Mouse (Mus musculus): ENCODE results near the gene Gm11214.

DNA sequence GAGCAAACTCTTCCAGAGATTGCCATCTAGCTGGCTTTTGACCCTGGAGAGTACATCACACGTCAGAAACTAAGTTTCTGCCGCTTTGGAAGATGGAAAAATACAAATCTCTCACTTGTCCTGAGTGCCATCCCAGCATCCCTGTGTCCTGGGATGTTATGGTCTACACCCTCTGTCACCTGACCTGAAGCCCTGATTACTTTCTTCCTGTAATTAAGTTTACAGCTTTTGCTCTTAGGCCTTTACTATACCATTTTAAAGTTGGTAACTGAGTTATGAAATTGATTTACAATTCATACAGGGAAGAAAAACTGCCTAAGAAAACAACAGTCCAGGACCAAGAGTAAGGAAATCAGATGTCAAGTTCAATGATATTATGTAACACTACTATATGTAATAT lies 19.3 kb upstream of the Gm11214 start:
- TF ChIP-seq CTCF (conservative IDR thresholded peaks at IDR 0.05; ENCODE audit: low read length) (no peak), POU5F1 (IDR thresholded peaks at IDR 0.05; ENCODE audit: borderline replicate concordance, low read length) (no peak), NANOG (IDR thresholded peaks at IDR 0.05; ENCODE audit: borderline replicate concordance, low read length) (no peak)
